Mouse (Mus musculus) heart, adult 2 months (tissue): ENCODE data around the gene Aph1b.

Source experiments
- CTCF ChIP-seq: fragments of 200-600 bp; IDR thresholded peaks from 2 replicates; pipeline ENCODE4 v1.8.1; 2022; ENCODE audit warnings: antibody characterized with exemption, mild to moderate bottlenecking, moderate library complexity
- EP300 ChIP-seq: fragments of 200-500 bp; IDR thresholded peaks from 2 replicates; pipeline ENCODE4 v1.6.1; 2011; ENCODE audit warnings: low read depth, low read length, control low read depth; ENCODE audit not compliant: insufficient read depth
- POLR2A ChIP-seq: fragments of 200-500 bp; IDR thresholded peaks from 2 replicates; pipeline ENCODE4 v1.6.1; 2011; ENCODE audit warnings: mild to moderate bottlenecking, low read depth, low read length, control low read depth; ENCODE audit not compliant: insufficient read depth

DNA sequence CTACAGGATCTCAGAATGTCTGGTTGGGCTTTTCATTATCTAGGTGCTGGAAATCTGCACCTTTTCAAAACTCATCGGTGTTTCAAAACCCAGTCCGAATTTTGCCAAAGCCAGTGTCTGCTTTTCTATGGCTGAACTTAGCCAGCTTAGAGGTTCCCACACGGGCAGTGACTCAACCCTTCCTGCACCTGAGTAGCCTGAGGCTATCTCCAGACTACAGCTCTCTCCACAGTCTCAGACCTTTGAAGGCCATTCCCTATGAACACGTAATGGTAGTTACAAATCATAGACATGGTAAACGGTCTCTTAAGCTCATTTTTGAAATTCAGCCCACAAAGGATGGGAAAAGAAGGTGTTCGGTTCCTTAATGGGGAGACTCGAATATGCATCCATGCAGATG is 55.8 kb downstream of the Aph1b start:
- no peak for TF ChIP-seq POLR2A
- TF ChIP-seq CTCF = no peak
- no peak for TF ChIP-seq EP300
